Mouse (Mus musculus): ENCODE measurements at regions not wholly inside any gene's neighbourhood (a gene's known extent, or its start where the extent isn't known, plus 50 kb on each side); places are given as distances from the start of the nearest gene placed in this dataset.

GRCm38 (mm10) chr7:136038072-136038471, 321.9 kb upstream of the Mki67 start:
- WGBS: 76% methylated on average over 5 of the region's 5 CpGs
- Histone ChIP-seq H3K4me2 (no peak overlapping the region), H3K4me3 (no peak overlapping the region), H3K9ac (no peak overlapping the region), H3K27me3 (no peaks in the 10 kb centered on the region), H3K36me3 (no peaks in the 10 kb centered on the region), H3K27ac (no peak overlapping the region), H3K9me3 (no peaks in the 10 kb centered on the region), H3K4me1 (no peaks in the 10 kb centered on the region)
- no peak for ATAC-seq (ENCODE audit: borderline replicate concordance, extremely low read depth, low FRiP score, low TSS enrichment)

- Histone ChIP-seq H3K9ac (no peak overlapping the region), H3K27ac (no peak overlapping the region), H3K4me3 (no peak overlapping the region), H3K4me1 (no peaks in the 10 kb centered on the region), H3K27me3 (no peaks in the 10 kb centered on the region), H3K36me3 (no peaks in the 10 kb centered on the region), H3K9me3 (no peaks in the 10 kb centered on the region), H3K4me2 (no peak overlapping the region)
- 21% methylated on average over 2 of the region's 2 CpGs for WGBS
- ATAC-seq (ENCODE audit: borderline replicate concordance, extremely low read depth, low FRiP score, low TSS enrichment): no peak
Measured at GRCm38 (mm10) chr7:136038906-136039305, 322.7 kb upstream of the Mki67 start.

GRCm38 (mm10) chr7:136041921-136042320, 325.8 kb upstream of the Mki67 start:
- Histone ChIP-seq H3K27ac (no peak overlapping the region), H3K4me3 (no peak overlapping the region), H3K36me3 (no peaks in the 10 kb centered on the region), H3K27me3 (no peaks in the 10 kb centered on the region), H3K4me2 (no peak overlapping the region), H3K9me3 (no peaks in the 10 kb centered on the region), H3K4me1 (peaks cover 14% of the 10 kb centered on the region), H3K9ac (no peak overlapping the region)
- no peak for ATAC-seq (ENCODE audit: borderline replicate concordance, extremely low read depth, low FRiP score, low TSS enrichment)
- 35% methylated on average over 4 of the region's 4 CpGs for WGBS

GRCm38 (mm10) chr7:136046645-136047363, 330.6 kb upstream of the Mki67 start:
- Histone ChIP-seq H3K9me3 (no peaks in the 10 kb centered on the region), H3K27ac (peak overlapping the region; percentile 91), H3K27me3 (no peaks in the 10 kb centered on the region), H3K36me3 (no peaks in the 10 kb centered on the region), H3K4me3 (no peak overlapping the region), H3K9ac (no peak overlapping the region), H3K4me2 (peak overlapping the region; percentile 38), H3K4me1 (peaks cover 43% of the 10 kb centered on the region)
- 14% methylated on average over 14 of the region's 14 CpGs for WGBS
- peak; percentile 84 for ATAC-seq (ENCODE audit: borderline replicate concordance, extremely low read depth, low FRiP score, low TSS enrichment)

- Histone ChIP-seq H3K4me2 (peak overlapping the region; percentile 38), H3K9ac (no peak overlapping the region), H3K27ac (peak overlapping the region; percentile 91), H3K27me3 (no peaks in the 10 kb centered on the region), H3K4me3 (no peak overlapping the region), H3K9me3 (no peaks in the 10 kb centered on the region), H3K4me1 (peaks cover 43% of the 10 kb centered on the region), H3K36me3 (no peaks in the 10 kb centered on the region)
- ATAC-seq (ENCODE audit: borderline replicate concordance, extremely low read depth, low FRiP score, low TSS enrichment): 0 out of 2 replicates have a peak, but pooled peaks have one; percentile 35
- WGBS: 42% methylated on average over 7 of the region's 7 CpGs
Measured at GRCm38 (mm10) chr7:136047364-136047945, 331.3 kb upstream of the Mki67 start.

- H3K4me3 ChIP-seq: no peak overlapping the region
- H3K27me3 ChIP-seq: no peaks in the 10 kb centered on the region; the same call in 1 of the 2 replicates
- H3K4me1 ChIP-seq: peaks cover 43% of the 10 kb centered on the region
- WGBS: 49% methylated on average over 7 of the region's 8 CpGs
- no peak for ATAC-seq (ENCODE audit: borderline replicate concordance, extremely low read depth, low FRiP score, low TSS enrichment)
- H3K9ac ChIP-seq: no peak overlapping the region
- no peak overlapping the region for H3K27ac ChIP-seq
- no peaks in the 10 kb centered on the region for H3K9me3 ChIP-seq
- no peak overlapping the region for H3K4me2 ChIP-seq
- H3K36me3 ChIP-seq: no peaks in the 10 kb centered on the region
Measured at GRCm38 (mm10) chr7:136048925-136049586, 332.9 kb upstream of the Mki67 start.

- Histone ChIP-seq H3K9ac (no peak overlapping the region), H3K9me3 (no peaks in the 10 kb centered on the region), H3K4me2 (no peak overlapping the region), H3K4me1 (peaks cover 43% of the 10 kb centered on the region), H3K27ac (no peak overlapping the region), H3K27me3 (no peaks in the 10 kb centered on the region; the same call in 1 of the 2 replicates), H3K36me3 (no peaks in the 10 kb centered on the region), H3K4me3 (no peak overlapping the region)
- 52% methylated on average over 4 of the region's 4 CpGs for WGBS
- no peak for ATAC-seq (ENCODE audit: borderline replicate concordance, extremely low read depth, low FRiP score, low TSS enrichment)
Measured at GRCm38 (mm10) chr7:136049587-136049930, 333.4 kb upstream of the Mki67 start.

GRCm38 (mm10) chr7:136050116-136050515, 334.0 kb upstream of the Mki67 start:
- H3K4me2 ChIP-seq: no peak overlapping the region
- no peak overlapping the region for H3K9ac ChIP-seq
- H3K27me3 ChIP-seq: peaks cover 1% of the 10 kb centered on the region; the same call in 1 of the 2 replicates
- no peaks in the 10 kb centered on the region for H3K36me3 ChIP-seq
- no peak for ATAC-seq (ENCODE audit: borderline replicate concordance, extremely low read depth, low FRiP score, low TSS enrichment)
- no peak overlapping the region for H3K4me3 ChIP-seq
- 57% methylated on average over 3 of the region's 3 CpGs for WGBS
- peaks cover 43% of the 10 kb centered on the region for H3K4me1 ChIP-seq
- H3K27ac ChIP-seq: no peak overlapping the region
- H3K9me3 ChIP-seq: no peaks in the 10 kb centered on the region

- Histone ChIP-seq H3K4me3 (no peak overlapping the region), H3K9me3 (no peaks in the 10 kb centered on the region), H3K27ac (no peak overlapping the region), H3K27me3 (peaks cover 12% of the 10 kb centered on the region; the same call in 1 of the 2 replicates), H3K4me1 (peaks cover 37% of the 10 kb centered on the region), H3K4me2 (0 out of 2 replicates have a peak overlapping the region, but pooled peaks have one; percentile 11), H3K9ac (no peak overlapping the region), H3K36me3 (no peaks in the 10 kb centered on the region)
- no peak for ATAC-seq (ENCODE audit: borderline replicate concordance, extremely low read depth, low FRiP score, low TSS enrichment)
- WGBS: 26% methylated on average over 16 of the region's 16 CpGs
Measured at GRCm38 (mm10) chr7:136056876-136057484, 340.8 kb upstream of the Mki67 start.

- peak overlapping the region; percentile 16; the same call in 1 of the 2 replicates for H3K27ac ChIP-seq
- 0 out of 2 replicates have a peak overlapping the region, but pooled peaks have one; percentile 2 for H3K4me2 ChIP-seq
- no peak for ATAC-seq (ENCODE audit: borderline replicate concordance, extremely low read depth, low FRiP score, low TSS enrichment)
- 23% methylated on average over 5 of the region's 5 CpGs for WGBS
- H3K9ac ChIP-seq: no peak overlapping the region
- peaks cover 37% of the 10 kb centered on the region for H3K4me1 ChIP-seq
- no peaks in the 10 kb centered on the region for H3K9me3 ChIP-seq
- no peaks in the 10 kb centered on the region for H3K36me3 ChIP-seq
- H3K27me3 ChIP-seq: peaks cover 12% of the 10 kb centered on the region; the same call in 1 of the 2 replicates
- H3K4me3 ChIP-seq: no peak overlapping the region
Measured at GRCm38 (mm10) chr7:136058319-136058718, 342.2 kb upstream of the Mki67 start.

GRCm38 (mm10) chr7:136058751-136059681, 342.9 kb upstream of the Mki67 start:
- Histone ChIP-seq H3K27ac (peak overlapping the region; percentile 59), H3K4me1 (peaks cover 37% of the 10 kb centered on the region), H3K9me3 (no peaks in the 10 kb centered on the region), H3K4me2 (0 out of 2 replicates have a peak overlapping the region, but pooled peaks have one; percentile 2), H3K4me3 (no peak overlapping the region), H3K27me3 (peaks cover 12% of the 10 kb centered on the region; the same call in 1 of the 2 replicates), H3K9ac (no peak overlapping the region), H3K36me3 (no peaks in the 10 kb centered on the region)
- 29% methylated on average over 14 of the region's 14 CpGs for WGBS
- ATAC-seq (ENCODE audit: borderline replicate concordance, extremely low read depth, low FRiP score, low TSS enrichment): peak; percentile 83
